Mouse (Mus musculus): ENCODE data around the gene Pcsk4.

DNA sequence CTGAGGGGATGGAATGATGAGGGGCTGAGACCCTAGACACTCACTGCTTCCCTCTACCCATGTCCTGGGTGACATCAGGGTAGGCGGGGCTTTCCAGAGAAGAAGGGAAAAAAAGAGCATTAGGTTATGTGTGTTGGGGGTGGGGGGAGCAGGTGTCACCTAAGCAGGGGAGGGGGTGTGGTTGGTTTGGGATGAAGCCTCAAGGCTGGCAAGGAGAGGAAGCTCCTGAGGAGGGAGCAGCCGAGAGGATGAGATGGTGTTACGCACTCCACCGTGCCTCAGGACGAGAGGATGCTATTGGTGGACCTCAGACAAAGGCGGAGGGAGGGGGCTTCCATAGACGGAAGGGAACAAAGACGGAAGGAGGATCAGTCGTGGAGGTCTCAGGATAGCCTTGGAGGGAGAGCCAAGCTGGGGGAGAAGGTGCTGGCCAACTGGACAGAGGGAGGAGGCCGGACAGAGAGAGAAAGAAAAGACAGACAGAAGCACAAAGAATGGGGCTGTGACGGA is 28.6 kb downstream of the Pcsk4 start:
- TF ChIP-seq POLR2A (IDR thresholded peaks at IDR 0.05; ENCODE audit: low read depth, low read length) (no peak), CTCF (conservative IDR thresholded peaks at IDR 0.05; ENCODE audit: insufficient read depth, insufficient read length, low read depth, low read length) (no peak)
